Mouse (Mus musculus) adrenal gland, adult 10 weeks (tissue): ENCODE measurements around the gene Igf2. TPM values are rescaled to one million over a fixed set of nuclear protein-coding genes. Genes with fewer than 3 reads are reported as not detected.

ENCODE experiments used
- polyA plus RNA-seq: library from polyadenylated mRNA; stranded (reverse); fragments of 350-450 nt; fragmentation: Illumina TruSeq; extraction: RNeasy Lipid Tissue Mini Kit (QIAGEN cat#74804); gene quantifications from one replicate; pipeline ENCODE4 v1.2.3, GENCODE M21; 2014; ENCODE audit warnings: low read depth, low replicate concordance

Igf2 gene
- polyA plus RNA-seq = 12.1 TPM

GRCm38 (mm10) chr7:142666659-142667058 lies at the start of gene Igf2:
Igf2 (minus strand) TSS chr7:142666816.

GRCm38 (mm10) chr7:142669751-142670625 lies 3.4 kb upstream of the Igf2 start, which contains the start of gene Gm49394:
Gm49394 (minus strand) TSS chr7:142669942.

Other genes starting within 250 kb of the Igf2 start
- gene Syt8, start 232.0 kb downstream of the Igf2 start, polyA plus RNA-seq = not detected
- gene Tnni2, start 225.0 kb downstream of the Igf2 start, polyA plus RNA-seq = 4.4 TPM
- 3.0 TPM for gene Lsp1, start 206.0 kb downstream of the Igf2 start, polyA plus RNA-seq
- 37.0 TPM for gene Tnnt3, start 168.0 kb downstream of the Igf2 start, polyA plus RNA-seq
- 3.2 TPM for gene Mrpl23, start 134.1 kb downstream of the Igf2 start, polyA plus RNA-seq
- not detected for gene Gm49394, start 3.1 kb upstream of the Igf2 start, polyA plus RNA-seq
- gene Ins2, start 76.6 kb upstream of the Igf2 start, polyA plus RNA-seq = not detected